Mouse (Mus musculus): Measurements from ENCODE around the gene Gm44511. TPM values are rescaled to one million over a fixed set of nuclear protein-coding genes. Genes with fewer than 3 reads are reported as not detected.
"Not testable (repeated sequence)": the region's sequence is repeated elsewhere in the genome, so short reads cannot be mapped to it uniquely, and the experiment has no call there.

Gene Gm44511
- total RNA-seq, 2 experiments from 2014 or later: not detected

- peak overlapping the region; percentile 90 for H3K27ac ChIP-seq
- TF ChIP-seq CTCF (IDR thresholded peaks at IDR 0.05): no peak
- H3K4me3 ChIP-seq: peak overlapping the region; percentile 89
- intact Hi-C loops (cut with DNase I): loop anchor here (5.0 kb wide), 1 partner anchor 771 kb away; the partner anchor contains the start of gene Gabarapl1
- no peak for DNase-seq
Observed at GRCm38 (mm10) chr6:128761144-128761540, 65.0 kb downstream of the Gm44511 start.

- DNase-seq: peak; percentile 77
- peak overlapping the region; percentile 89 for H3K4me3 ChIP-seq
- peak; percentile 78 for TF ChIP-seq CTCF (IDR thresholded peaks at IDR 0.05)
- intact Hi-C loops (cut with DNase I): loop anchor here (1.0 to 5.0 kb wide), 2 partner anchors 78 to 772 kb away; partner anchors contain the start of gene Gabarapl1
- H3K27ac ChIP-seq: peak overlapping the region; percentile 90
Observed at GRCm38 (mm10) chr6:128760416-128761143, 65.5 kb downstream of the Gm44511 start.

- peak; percentile 89 for DNase-seq
- peak overlapping the region; percentile 90 for H3K27ac ChIP-seq
- H3K4me3 ChIP-seq: peak overlapping the region; percentile 89
- intact Hi-C loops (cut with DNase I): loop anchor here (1.0 to 5.0 kb wide), 2 partner anchors 78 to 772 kb away; partner anchors contain the start of gene Gabarapl1
Observed at GRCm38 (mm10) chr6:128760016-128760415, 66.1 kb downstream of the Gm44511 start.

- intact Hi-C loops (cut with DNase I): loop anchor here (10.0 kb wide), 1 partner anchor 155 kb away; no protein-coding TSS in a partner anchor
- Histone ChIP-seq H3K27ac (no peak overlapping the region), H3K4me3 (peak overlapping the region; percentile 89)
- TF ChIP-seq CTCF (IDR thresholded peaks at IDR 0.05): no peak
- DNase-seq: no peak
Observed at GRCm38 (mm10) chr6:128759221-128759950, 66.7 kb downstream of the Gm44511 start.

- not testable (repeated sequence) for H3K27ac ChIP-seq, H3K4me3 ChIP-seq, DNase-seq
- intact Hi-C loops (cut with DNase I): loop anchor here (10.0 kb wide), 1 partner anchor 151 kb away; no protein-coding TSS in a partner anchor
Observed at GRCm38 (mm10) chr6:128755402-128755763, 70.7 kb downstream of the Gm44511 start.

- intact Hi-C loops (cut with DNase I): loop anchor here (10.0 kb wide), 1 partner anchor 150 kb away; no protein-coding TSS in a partner anchor
- H3K27ac ChIP-seq: peak overlapping the region; percentile 54; the same call in 1 of the 2 replicates
- DNase-seq: not testable (repeated sequence)
- H3K4me3 ChIP-seq: peak overlapping the region; percentile 45
Observed at GRCm38 (mm10) chr6:128754748-128755401, 71.2 kb downstream of the Gm44511 start.

GRCm38 (mm10) chr6:128754265-128754664, 71.8 kb downstream of the Gm44511 start:
- peak overlapping the region; percentile 45 for H3K4me3 ChIP-seq
- intact Hi-C loops (cut with DNase I): loop anchor here (10.0 kb wide), 1 partner anchor 149 kb away; no protein-coding TSS in a partner anchor
- DNase-seq: peak; percentile 22
- H3K27ac ChIP-seq: peak overlapping the region; percentile 54; the same call in 1 of the 2 replicates

- H3K27ac ChIP-seq: not testable (repeated sequence)
- peak; percentile 76 for DNase-seq
- TF ChIP-seq CTCF (IDR thresholded peaks at IDR 0.05): peak; percentile 67
- H3K4me3 ChIP-seq: peak overlapping the region; percentile 45
- intact Hi-C loops (cut with DNase I): loop anchor here (10.0 kb wide), 1 partner anchor 149 kb away; no protein-coding TSS in a partner anchor
Observed at GRCm38 (mm10) chr6:128753610-128754224, 72.4 kb downstream of the Gm44511 start.

- H3K27ac ChIP-seq; DNase-seq; H3K4me3 ChIP-seq; intact Hi-C loops (cut with DNase I): not testable (repeated sequence)
Observed at GRCm38 (mm10) chr6:128747006-128747405, 79.1 kb downstream of the Gm44511 start.

GRCm38 (mm10) chr6:128737445-128737844, 88.7 kb downstream of the Gm44511 start:
- no peak for TF ChIP-seq CTCF (IDR thresholded peaks at IDR 0.05)
- intact Hi-C loops (cut with DNase I): no loop called here
- Histone ChIP-seq H3K4me3 (no peak overlapping the region), H3K27ac (no peak overlapping the region)
- DNase-seq: no peak

GRCm38 (mm10) chr6:128736100-128736499, 90.0 kb downstream of the Gm44511 start:
- no peak overlapping the region for H3K27ac ChIP-seq
- intact Hi-C loops (cut with DNase I): no loop called here
- DNase-seq: peak; percentile 28
- no peak overlapping the region for H3K4me3 ChIP-seq
- TF ChIP-seq CTCF (IDR thresholded peaks at IDR 0.05): peak; percentile 57

GRCm38 (mm10) chr6:128734896-128735295, 91.2 kb downstream of the Gm44511 start:
- intact Hi-C loops (cut with DNase I): no loop called here
- no peak overlapping the region for H3K4me3 ChIP-seq
- no peak for DNase-seq
- no peak for TF ChIP-seq CTCF (IDR thresholded peaks at IDR 0.05)
- no peak overlapping the region for H3K27ac ChIP-seq

Data from gastrocnemius, adult 2 months (tissue).